Mouse (Mus musculus) neural tube, embryonic 12.5 days (tissue): ENCODE results near the gene Lefty1. TPM values are rescaled to one million over a fixed set of nuclear protein-coding genes. Genes with fewer than 3 reads are reported as not detected.
"Not testable (repeated sequence)": the region's sequence is repeated elsewhere in the genome, so short reads cannot be mapped to it uniquely, and the experiment has no call there.

Experiments
- ATAC-seq: fragments of 200-750 bp; cut with Nextera tagmentation; 2 replicates; pipeline ENCODE4 v1.8.0; 2017; ENCODE audit warnings: low read depth, mild to moderate bottlenecking, moderate TSS enrichment, moderate library complexity; ENCODE audit not compliant: low FRiP score
- H3K27ac ChIP-seq: fragments of 300-500 bp; sonication (generic); 2 replicates; pipeline ENCODE4 v1.5.1; 2016
- H3K27me3 ChIP-seq: fragments of 300-500 bp; sonication (generic); replicated peaks from 2 replicates; pipeline ENCODE4 v1.6.1; 2016; ENCODE audit warnings: mild to moderate bottlenecking
- H3K36me3 ChIP-seq: fragments of 300-500 bp; sonication (generic); 2 replicates; pipeline ENCODE4 v1.6.1; 2016; ENCODE audit warnings: mild to moderate bottlenecking
- H3K4me1 ChIP-seq: fragments of 300-500 bp; sonication (generic); 2 replicates; pipeline ENCODE4 v1.6.1; 2016
- H3K4me2 ChIP-seq: fragments of 300-500 bp; sonication (generic); replicated peaks from 2 replicates; pipeline ENCODE4 v1.6.1; 2016; ENCODE audit warnings: mild to moderate bottlenecking
- H3K4me3 ChIP-seq: fragments of 300-500 bp; sonication (generic); 2 replicates; pipeline ENCODE4 v1.5.1; 2016
- H3K9ac ChIP-seq: fragments of 300-500 bp; sonication (generic); 2 replicates; pipeline ENCODE4 v1.6.1; 2016; ENCODE audit warnings: mild to moderate bottlenecking
- H3K9me3 ChIP-seq: fragments of 300-500 bp; sonication (generic); 2 replicates; pipeline ENCODE4 v1.6.1; 2016; ENCODE audit warnings: mild to moderate bottlenecking
- WGBS: fragments of 180-500 bp; shearing (Covaris S2); methylation state at CpG from one replicate; pipeline ENCODE4 v1.1.7; 2016; 5-methylcytosine and 5-hydroxymethylcytosine counted together
- polyA plus RNA-seq: library from polyadenylated mRNA; unstranded; fragments of >200 nt; fragmentation: Nextera tagmentation; extraction: Ambion mirVana; gene quantifications from 2 replicates; pipeline ENCODE4 v1.2.1, GENCODE M21; 2016

Gene Lefty1
- polyA plus RNA-seq, 1 experiment from 2014 or later, result 0.46 TPM

DNA sequence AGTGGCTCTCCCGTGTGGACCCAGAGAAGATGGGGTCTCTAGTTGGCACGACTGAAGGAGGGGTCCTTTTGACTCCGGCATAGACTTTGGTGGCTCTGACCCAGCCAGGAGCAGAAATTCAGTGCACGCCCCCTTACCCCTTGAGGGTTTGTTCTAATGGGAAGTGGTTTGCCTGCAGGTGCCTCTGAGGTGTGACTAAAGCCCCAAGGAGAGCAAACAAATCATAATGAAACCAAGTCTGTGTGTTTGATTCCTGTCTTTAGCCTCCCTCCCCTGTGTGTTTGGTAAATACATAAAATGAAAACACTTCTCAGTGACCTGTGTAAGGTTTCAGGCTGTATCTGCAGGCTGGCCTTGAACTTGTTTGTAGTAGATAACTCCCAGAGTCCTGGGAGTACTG lies 8.5 kb upstream of the Lefty1 start:
- WGBS, result 72% methylated on average over 4 of the region's 4 CpGs
- Histone ChIP-seq H3K9ac (no peak overlapping the region), H3K4me3 (no peak overlapping the region), H3K27ac (no peak overlapping the region), H3K36me3 (no peaks in the 10 kb centered on the region), H3K9me3 (no peaks in the 10 kb centered on the region), H3K27me3 (no peaks in the 10 kb centered on the region), H3K4me1 (no peaks in the 10 kb centered on the region), H3K4me2 (no peak overlapping the region)
- no peak for ATAC-seq

GRCm38 (mm10) chr1:180929599-180929998 lies 5.2 kb upstream of the Lefty1 start:
- H3K4me1 ChIP-seq, result peaks cover 6% of the 10 kb centered on the region; the same call in 1 of the 2 replicates
- no peaks in the 10 kb centered on the region for H3K9me3 ChIP-seq
- no peak overlapping the region for H3K27ac ChIP-seq
- no peak for ATAC-seq
- WGBS, result 44% methylated on average over 2 of the region's 2 CpGs
- H3K27me3 ChIP-seq, result peaks cover 16% of the 10 kb centered on the region
- H3K9ac ChIP-seq, result no peak overlapping the region
- no peaks in the 10 kb centered on the region for H3K36me3 ChIP-seq
- H3K4me2 ChIP-seq, result no peak overlapping the region
- H3K4me3 ChIP-seq, result no peak overlapping the region

GRCm38 (mm10) chr1:180931106-180931505 lies 3.7 kb upstream of the Lefty1 start:
- H3K9ac ChIP-seq, result no peak overlapping the region
- no peaks in the 10 kb centered on the region for H3K36me3 ChIP-seq
- WGBS, result 79% methylated on average over 3 of the region's 3 CpGs
- no peaks in the 10 kb centered on the region for H3K9me3 ChIP-seq
- H3K27ac ChIP-seq, result no peak overlapping the region
- ATAC-seq, result no peak
- no peak overlapping the region for H3K4me2 ChIP-seq
- H3K4me1 ChIP-seq, result peaks cover 10% of the 10 kb centered on the region; the same call in 1 of the 2 replicates
- no peak overlapping the region for H3K4me3 ChIP-seq
- H3K27me3 ChIP-seq, result peaks cover 29% of the 10 kb centered on the region

- 7% methylated on average over 6 of the region's 6 CpGs for WGBS
- Histone ChIP-seq H3K4me1 (peaks cover 10% of the 10 kb centered on the region; the same call in 1 of the 2 replicates), H3K9me3 (no peaks in the 10 kb centered on the region), H3K27ac (no peak overlapping the region; the same call in 1 of the 2 replicates), H3K36me3 (no peaks in the 10 kb centered on the region), H3K4me3 (no peak overlapping the region), H3K4me2 (no peak overlapping the region), H3K27me3 (peaks cover 48% of the 10 kb centered on the region), H3K9ac (no peak overlapping the region)
- peak; percentile 51; the same call in 1 of the 2 replicates for ATAC-seq
Observed at GRCm38 (mm10) chr1:180933659-180934058, 1.2 kb upstream of the Lefty1 start.

- Histone ChIP-seq H3K27me3 (peaks cover 69% of the 10 kb centered on the region), H3K4me2 (peak overlapping the region; percentile 51), H3K4me1 (peaks cover 19% of the 10 kb centered on the region), H3K4me3 (peak overlapping the region; percentile 5; the same call in 1 of the 2 replicates)
- not testable (repeated sequence) for H3K9me3 ChIP-seq, H3K27ac ChIP-seq, H3K9ac ChIP-seq, H3K36me3 ChIP-seq
- peak; percentile 46; the same call in 1 of the 2 replicates for ATAC-seq
- WGBS, result 2% methylated on average over 40 of the region's 41 CpGs
Observed at GRCm38 (mm10) chr1:180936610-180937398, 2.0 kb downstream of the Lefty1 start.

GRCm38 (mm10) chr1:180937631-180938030 lies 2.8 kb downstream of the Lefty1 start:
- H3K36me3 ChIP-seq, H3K4me2 ChIP-seq, H3K9ac ChIP-seq, H3K4me3 ChIP-seq, H3K27ac ChIP-seq, H3K9me3 ChIP-seq, ATAC-seq: not testable (repeated sequence)
- Histone ChIP-seq H3K27me3 (peaks cover 76% of the 10 kb centered on the region), H3K4me1 (peaks cover 22% of the 10 kb centered on the region)
- WGBS, result 15% methylated on average over 13 of the region's 13 CpGs

DNA sequence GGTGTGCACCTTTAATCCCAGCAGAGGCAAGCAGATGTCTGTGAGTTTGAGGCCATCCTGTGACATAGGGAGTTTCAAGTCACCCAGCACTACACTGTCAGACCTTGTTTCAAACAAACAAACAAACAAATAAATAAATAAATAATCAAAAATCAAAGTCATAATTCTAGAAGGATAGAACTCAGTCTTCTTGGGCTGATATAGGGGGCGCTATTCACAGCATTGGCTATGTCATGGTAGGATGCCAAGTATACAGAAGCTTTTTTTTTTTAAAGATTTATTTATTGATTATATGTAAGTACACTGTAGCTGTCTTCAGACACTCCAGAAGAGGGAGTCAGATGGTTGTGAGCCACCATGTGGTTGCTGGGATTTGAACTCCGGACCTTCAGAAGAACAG lies 4.0 kb downstream of the Lefty1 start:
- not testable (repeated sequence) for ATAC-seq, H3K27ac ChIP-seq, H3K4me3 ChIP-seq, H3K9me3 ChIP-seq, H3K9ac ChIP-seq, H3K4me2 ChIP-seq, H3K36me3 ChIP-seq
- Histone ChIP-seq H3K27me3 (peaks cover 80% of the 10 kb centered on the region), H3K4me1 (peaks cover 16% of the 10 kb centered on the region)
- 84% methylated on average over 2 of the region's 2 CpGs for whole genome bisulfite sequencing

DNA sequence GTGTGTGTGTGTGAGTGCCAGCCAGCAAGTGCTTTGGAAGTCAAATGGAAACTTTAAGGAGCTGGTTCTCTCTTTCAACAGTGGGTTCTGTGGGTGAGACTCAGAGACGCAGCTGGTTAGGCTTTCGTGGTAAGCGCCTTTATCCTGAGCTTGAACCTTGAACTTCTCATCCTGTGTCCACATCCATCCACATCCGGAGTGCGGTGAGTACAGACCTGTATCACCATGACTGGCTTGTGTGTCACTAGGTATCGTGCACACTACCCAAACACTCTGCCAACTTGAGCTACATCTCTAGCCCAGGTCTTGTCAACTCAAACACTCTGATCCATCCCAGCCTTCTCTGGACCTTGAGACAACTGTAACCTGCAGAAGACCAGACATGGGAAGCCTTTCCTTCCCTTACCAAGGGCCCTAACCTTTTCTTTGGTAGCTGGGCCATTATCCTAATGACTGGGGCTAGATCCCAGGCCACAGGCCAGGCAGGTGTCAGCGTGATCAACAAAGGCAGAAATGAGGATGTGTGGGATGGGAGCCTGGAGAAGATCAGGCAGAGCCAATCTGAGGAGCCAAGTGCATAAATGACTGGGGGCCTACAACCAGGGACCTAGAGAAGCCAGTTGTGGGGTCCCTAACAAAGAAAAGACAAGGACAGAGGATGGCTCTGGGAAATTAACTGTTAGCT lies 6.1 kb downstream of the Lefty1 start:
- H3K4me3 ChIP-seq, result no peak overlapping the region
- no peak overlapping the region for H3K27ac ChIP-seq
- H3K36me3 ChIP-seq, result no peaks in the 10 kb centered on the region
- no peak overlapping the region for H3K9ac ChIP-seq
- H3K27me3 ChIP-seq, result peaks cover 69% of the 10 kb centered on the region
- H3K9me3 ChIP-seq, result no peaks in the 10 kb centered on the region
- peaks cover 21% of the 10 kb centered on the region for H3K4me1 ChIP-seq
- ATAC-seq, result no peak
- WGBS, result 82% methylated on average over 7 of the region's 7 CpGs
- H3K4me2 ChIP-seq, result peak overlapping the region; percentile 96

DNA sequence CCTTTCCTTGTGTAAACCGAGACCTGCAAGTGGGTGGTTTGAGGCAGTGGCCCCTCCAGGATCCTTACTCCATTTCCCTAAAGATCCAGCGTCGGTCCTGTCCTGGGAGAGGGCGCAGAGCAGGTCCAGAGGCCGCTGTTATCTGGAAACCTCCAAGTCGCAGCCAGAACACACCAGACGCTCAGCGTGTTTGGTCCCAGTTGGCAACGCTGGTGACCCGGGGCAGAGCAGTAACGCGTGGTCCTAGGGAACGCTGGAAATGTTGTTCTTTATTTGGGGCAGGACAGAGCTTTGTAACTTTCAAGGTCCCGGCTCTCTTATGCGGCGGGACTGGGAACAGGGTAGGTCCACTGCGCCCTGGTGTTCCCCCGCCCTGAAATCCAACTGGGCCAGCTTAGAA lies 6.9 kb downstream of the Lefty1 start:
- H3K4me3 ChIP-seq, result peak overlapping the region; percentile 64

GRCm38 (mm10) chr1:180942166-180943031 lies 7.6 kb downstream of the Lefty1 start, which contains the start of gene Tmem63a:
Gene Tmem63a, plus strand, starts transcription at chr1:180942344.
- Histone ChIP-seq H3K4me3 (peak within 1 kb of the TSS; percentile 64), H3K4me1 (peaks cover 24% of the 10 kb centered on the region), H3K36me3 (no peaks in the 10 kb centered on the region), H3K27me3 (peaks cover 56% of the 10 kb centered on the region), H3K4me2 (peak within 1 kb of the TSS; percentile 96), H3K9me3 (no peaks in the 10 kb centered on the region), H3K9ac (peak within 1 kb of the TSS; percentile 57), H3K27ac (no peak within 1 kb of the TSS)
- WGBS, result under 1% methylated on average over 73 of the region's 73 CpGs
- peak; percentile 67 for ATAC-seq

More for the DNA sequence above, 6.9 kb downstream of the Lefty1 start:
- no peak; the same call in 1 of the 2 replicates for ATAC-seq
- Histone ChIP-seq H3K27me3 (peaks cover 62% of the 10 kb centered on the region), H3K9me3 (no peaks in the 10 kb centered on the region), H3K36me3 (no peaks in the 10 kb centered on the region), H3K4me1 (peaks cover 24% of the 10 kb centered on the region), H3K27ac (no peak overlapping the region), H3K9ac (peak overlapping the region; percentile 57), H3K4me2 (peak overlapping the region; percentile 96)
- WGBS, result 2% methylated on average over 18 of the region's 18 CpGs

DNA sequence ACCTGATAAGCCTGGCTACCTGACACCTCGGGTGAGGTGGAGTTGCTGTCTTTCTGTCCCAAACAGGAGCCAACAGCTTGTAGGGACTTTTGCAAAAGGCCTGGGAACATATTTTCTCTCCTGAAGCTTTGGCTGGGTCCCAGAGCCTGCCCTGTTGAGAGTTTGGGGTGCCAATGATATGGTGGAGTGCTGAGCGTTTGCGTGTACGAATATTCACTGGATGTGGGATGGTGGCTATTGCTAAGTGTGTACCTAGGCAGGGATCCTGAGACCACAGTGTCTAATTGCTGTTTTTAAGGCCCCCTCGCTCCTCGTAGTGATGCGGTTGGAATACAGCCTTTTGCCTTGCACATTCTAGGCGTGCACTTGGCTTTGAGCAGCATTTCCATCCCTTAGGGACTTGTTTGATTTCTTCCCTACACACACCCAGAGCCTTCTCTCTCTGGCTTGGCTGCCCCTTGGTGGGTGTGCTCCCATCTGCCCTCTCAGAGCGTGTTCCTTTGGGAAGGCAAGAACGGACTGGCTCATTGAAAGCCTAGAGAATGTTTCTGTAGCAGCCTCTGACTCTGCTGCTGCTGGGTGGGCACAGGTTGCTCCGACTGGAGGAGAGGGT lies 8.3 kb downstream of the Lefty1 start:
- 46% methylated on average over 11 of the region's 11 CpGs for WGBS
- Histone ChIP-seq H3K4me3 (peak overlapping the region; percentile 64), H3K9ac (peak overlapping the region; percentile 57), H3K4me2 (peak overlapping the region; percentile 96), H3K27ac (no peak overlapping the region), H3K4me1 (peaks cover 24% of the 10 kb centered on the region), H3K36me3 (no peaks in the 10 kb centered on the region), H3K9me3 (no peaks in the 10 kb centered on the region), H3K27me3 (peaks cover 49% of the 10 kb centered on the region)
- no peak for ATAC-seq
